Mouse (Mus musculus): ENCODE data around the gene Cdk5rap1.
"Not testable (repeated sequence)": the region's sequence is repeated elsewhere in the genome, so short reads cannot be mapped to it uniquely, and the experiment has no call there.

GRCm38 (mm10) chr2:154354000-154354425, 18.8 kb downstream of the Cdk5rap1 start:
- TF ChIP-seq POLR2A (IDR thresholded peaks at IDR 0.05; ENCODE audit: control insufficient read depth, extremely low read depth, insufficient read depth, low read length, poor library complexity); CTCF (IDR thresholded peaks at IDR 0.05; ENCODE audit: borderline replicate concordance, control insufficient read depth, extremely low read depth, insufficient read depth, low read length, poor library complexity): not testable (repeated sequence)
